Mouse (Mus musculus): ENCODE data around the gene Taf9b.
"Not testable (repeated sequence)": the region's sequence is repeated elsewhere in the genome, so short reads cannot be mapped to it uniquely, and the experiment has no call there.

Taf9b gene

DNA sequence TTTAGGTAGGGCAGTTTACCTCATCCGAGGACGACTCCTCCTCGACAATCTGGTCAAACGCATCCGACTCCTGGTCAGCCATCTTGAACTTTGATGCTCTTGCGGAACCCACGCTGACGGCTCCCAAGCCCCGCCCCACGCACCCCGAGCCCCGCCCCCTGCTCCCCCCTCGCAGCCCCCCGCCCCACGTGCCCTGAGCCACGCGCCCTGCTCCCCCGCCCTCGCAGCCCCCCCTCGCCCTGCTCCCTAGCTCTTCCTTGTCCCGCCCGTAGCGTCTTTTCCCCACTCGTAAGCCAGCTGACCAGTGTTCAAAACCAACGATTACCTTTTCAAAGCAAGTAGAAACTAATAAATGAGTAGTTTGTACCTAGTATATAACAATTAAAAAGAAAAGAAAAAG is at the start of gene Taf9b:
TSS of gene Taf9b (minus strand) at position 101 of the 400 bp plus-strand sequence.
- DNase-seq (ENCODE audit: low read depth, low spot score) = no peak

DNA sequence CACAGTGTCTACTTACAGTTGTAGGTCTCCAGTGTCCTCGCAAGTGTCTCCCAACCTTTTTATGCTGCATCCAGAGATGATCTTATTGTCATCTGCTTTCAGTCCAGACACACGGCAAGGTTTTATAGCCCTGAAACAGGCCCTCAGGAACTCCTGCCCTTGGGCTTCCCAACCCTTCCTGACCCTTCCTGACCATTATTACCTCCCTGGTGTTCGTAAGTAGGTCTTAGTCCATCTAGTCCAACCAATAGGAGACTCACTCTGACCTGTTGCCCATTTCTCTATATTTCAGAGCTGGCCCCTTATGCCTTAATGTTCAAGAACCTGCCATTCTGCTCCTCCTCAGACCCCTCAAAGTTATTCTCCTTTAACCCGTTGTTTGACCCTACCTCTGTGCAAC is 34.3 kb upstream of the Taf9b start, which contains the start of gene Fnd3c2:
TSS of gene Fnd3c2 (minus strand) at position 101 of the 400 bp plus-strand sequence.
- no peak for DNase-seq (ENCODE audit: low read depth, low spot score)

DNA sequence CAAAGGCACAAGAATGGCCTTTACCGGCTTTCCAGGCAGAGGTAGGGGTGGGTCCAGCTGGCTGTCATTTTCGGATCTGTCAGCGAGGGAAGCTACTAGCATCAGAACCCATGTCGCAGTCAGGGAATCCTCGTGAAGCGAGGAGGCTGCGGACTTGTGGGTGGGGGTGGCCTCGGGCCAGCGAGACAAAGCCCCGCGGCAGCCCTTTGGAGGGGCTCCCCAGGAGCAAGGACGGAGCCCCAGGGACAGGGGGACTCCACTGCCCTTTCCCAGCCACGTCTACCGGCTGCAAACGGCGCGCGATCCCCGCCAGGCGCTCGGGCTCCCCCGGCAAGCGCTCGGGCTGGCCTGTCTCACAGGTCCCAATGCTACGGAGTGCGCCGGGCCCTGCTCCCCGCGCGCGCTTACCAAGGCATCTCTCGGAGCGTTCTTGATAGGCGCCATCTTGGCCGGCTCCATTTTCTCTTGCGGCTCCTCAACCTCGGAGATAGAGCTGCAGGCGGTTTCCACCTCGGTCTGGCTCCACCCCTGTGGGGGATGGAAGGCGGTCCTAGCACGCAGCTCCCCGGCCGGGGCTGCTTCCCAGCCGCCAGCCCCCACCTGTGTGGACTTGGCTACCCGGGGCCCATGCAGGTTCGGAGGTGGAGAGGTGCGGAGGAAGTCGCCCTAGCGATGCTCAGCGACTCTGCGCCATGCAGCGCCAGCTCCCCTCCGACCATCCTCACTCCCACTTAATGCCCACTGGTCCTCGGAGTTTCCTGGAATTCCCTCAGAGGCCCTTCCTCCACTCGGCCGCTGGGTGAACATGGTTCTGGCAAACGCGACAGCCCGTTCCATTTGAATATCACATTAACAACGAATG is 1.6 kb downstream of the Taf9b start:
- DNase-seq (ENCODE audit: low read depth, low spot score) = peak; percentile 53

GRCm38 (mm10) chrX:106209100-106209499 is 11.9 kb downstream of the Taf9b start:
- no peak for DNase-seq (ENCODE audit: low read depth, low spot score)

DNA sequence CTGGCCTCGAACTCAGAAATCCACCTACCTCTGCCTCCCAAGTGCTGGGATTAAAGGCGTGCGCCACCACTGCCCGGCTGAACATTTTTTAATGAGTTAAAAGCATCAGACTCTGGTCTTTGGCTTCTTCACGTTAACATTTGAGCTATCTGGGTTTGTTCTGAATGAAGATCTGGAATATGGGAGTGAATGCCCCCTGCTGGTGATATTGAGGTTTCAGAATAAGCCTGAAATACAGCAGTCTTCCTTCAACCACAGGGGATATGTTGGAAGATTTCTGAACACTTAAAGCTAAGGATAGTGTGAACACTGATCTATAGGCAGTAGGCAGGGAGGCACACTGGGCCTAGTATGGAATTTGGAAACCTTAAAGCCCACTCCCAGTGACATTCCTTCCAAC is 22.1 kb downstream of the Taf9b start:
- no peak for DNase-seq (ENCODE audit: low read depth, low spot score)

DNA sequence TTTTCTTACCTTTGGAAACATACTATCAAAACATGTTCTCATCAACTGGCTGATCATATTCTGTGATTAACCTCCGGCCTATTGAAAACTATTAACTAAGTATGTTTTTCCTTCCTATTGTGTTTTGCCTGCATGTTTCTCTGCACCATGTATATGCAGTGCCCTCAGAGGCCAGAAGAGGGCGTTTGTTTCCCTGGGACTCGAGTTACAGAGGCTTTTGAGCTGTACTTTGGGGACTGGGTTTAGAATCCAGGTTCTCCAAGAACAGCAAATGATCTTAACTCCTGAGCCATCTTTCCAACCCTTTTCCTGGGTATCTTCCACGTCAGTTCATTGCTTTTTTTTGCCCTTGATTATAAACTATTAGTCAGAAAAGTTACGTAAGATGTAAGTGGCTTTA is 23.6 kb downstream of the Taf9b start:
- no peak for DNase-seq (ENCODE audit: low read depth, low spot score)

DNA sequence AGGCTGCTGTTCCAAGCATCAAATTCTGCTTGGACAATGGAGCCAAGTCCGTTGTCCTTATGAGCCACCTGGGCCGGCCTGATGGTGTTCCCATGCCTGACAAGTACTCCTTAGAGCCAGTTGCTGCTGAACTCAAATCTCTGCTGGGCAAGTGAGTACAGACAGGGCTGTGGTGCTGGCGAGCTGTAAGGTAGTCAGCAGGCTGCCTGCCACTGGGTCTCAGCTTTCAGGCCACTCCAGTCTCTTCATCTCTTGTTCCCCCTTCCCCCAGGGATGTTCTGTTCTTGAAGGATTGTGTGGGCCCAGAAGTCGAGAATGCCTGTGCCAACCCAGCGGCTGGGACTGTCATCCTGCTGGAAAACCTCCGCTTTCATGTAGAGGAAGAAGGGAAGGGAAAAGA is 26.6 kb downstream of the Taf9b start:
- DNase-seq (ENCODE audit: low read depth, low spot score) = not testable (repeated sequence)

DNA sequence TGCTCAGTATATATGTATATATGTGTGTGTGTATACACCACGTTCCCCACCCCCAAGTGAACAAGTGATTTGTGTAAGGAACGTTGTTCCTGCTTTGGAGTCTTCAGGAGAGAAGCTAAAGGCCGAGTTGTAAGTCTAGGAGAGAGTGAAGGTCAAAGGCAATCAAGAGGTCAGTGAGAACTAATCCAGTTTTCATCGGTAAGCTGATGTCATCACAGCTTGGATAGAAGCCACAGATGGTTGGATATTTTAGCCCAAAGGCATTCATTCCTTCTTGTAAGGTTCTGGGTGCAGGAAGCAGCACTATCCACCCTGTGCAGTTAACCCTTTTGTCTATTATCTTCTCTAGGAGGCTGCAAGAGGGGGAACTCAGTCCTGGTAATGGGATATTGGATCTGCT is 30.9 kb downstream of the Taf9b start:
- DNase-seq (ENCODE audit: low read depth, low spot score) = no peak

DNA sequence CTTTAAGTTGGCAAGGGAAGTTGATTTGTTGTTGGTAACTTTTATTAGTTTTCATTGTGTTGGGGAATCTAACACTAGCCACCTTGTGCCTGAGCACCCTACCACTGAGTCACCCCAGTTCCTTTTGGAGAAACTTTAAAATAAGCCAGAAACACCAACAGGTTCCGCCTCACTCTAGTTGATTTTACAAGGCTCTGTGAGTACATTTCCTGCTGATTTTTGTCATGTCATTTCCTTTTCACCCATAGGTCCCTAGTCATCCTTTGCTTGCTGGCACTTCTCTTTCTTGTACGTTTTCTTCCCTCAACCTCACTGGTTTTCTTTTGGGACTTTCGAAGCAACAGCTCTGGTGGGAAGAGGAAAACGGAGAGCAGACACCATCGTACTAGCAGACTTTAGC is 31.6 kb downstream of the Taf9b start:
- no peak for DNase-seq (ENCODE audit: low read depth, low spot score)

DNA sequence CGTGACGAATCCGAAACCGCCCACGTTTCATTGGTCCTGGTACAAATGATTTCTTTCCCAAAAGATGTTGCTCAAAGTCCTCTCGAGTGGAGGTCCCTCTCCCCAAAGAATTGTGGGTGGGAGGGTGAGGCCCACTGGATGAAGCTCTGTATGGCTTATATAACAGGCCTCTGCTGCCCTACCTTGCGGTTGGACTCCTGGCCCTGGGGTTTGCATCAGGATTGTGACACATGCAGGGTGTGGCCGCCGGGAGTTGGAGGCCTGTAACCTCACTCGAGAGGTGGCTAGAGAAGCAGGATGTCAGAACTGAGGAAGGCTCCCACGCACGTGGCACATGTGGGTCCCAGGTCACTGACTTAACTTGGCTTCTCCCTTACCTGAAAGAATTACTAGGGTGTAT is 33.2 kb downstream of the Taf9b start:
- no peak for DNase-seq (ENCODE audit: low read depth, low spot score)

DNA sequence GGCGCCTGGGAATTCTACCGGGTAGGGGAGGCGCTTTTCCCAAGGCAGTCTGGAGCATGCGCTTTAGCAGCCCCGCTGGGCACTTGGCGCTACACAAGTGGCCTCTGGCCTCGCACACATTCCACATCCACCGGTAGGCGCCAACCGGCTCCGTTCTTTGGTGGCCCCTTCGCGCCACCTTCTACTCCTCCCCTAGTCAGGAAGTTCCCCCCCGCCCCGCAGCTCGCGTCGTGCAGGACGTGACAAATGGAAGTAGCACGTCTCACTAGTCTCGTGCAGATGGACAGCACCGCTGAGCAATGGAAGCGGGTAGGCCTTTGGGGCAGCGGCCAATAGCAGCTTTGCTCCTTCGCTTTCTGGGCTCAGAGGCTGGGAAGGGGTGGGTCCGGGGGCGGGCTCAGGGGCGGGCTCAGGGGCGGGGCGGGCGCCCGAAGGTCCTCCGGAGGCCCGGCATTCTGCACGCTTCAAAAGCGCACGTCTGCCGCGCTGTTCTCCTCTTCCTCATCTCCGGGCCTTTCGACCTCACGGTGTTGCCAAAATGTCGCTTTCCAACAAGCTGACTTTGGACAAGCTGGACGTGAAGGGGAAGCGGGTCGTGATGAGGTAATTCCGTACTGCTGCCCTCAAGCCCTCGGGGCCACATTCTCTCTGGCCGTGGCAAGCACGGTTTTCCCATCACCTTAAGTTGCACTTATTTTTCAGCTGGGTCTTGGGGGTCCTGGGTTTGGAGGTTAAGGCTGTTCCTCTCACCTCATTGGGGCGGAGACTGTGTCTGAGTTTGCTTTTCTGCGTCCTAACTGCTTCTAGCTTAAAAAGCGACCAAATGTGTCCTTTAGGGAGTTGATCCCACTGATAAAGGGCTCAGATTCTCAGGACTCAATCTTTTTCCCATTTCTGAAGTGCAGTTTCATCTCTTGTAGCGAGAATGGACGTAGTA is 34.0 kb downstream of the Taf9b start, which contains the start of gene Pgk1:
TSS of gene Pgk1 (plus strand) at position 388 of the 937 bp plus-strand sequence.
- DNase-seq (ENCODE audit: low read depth, low spot score) = peak; percentile 89

DNA sequence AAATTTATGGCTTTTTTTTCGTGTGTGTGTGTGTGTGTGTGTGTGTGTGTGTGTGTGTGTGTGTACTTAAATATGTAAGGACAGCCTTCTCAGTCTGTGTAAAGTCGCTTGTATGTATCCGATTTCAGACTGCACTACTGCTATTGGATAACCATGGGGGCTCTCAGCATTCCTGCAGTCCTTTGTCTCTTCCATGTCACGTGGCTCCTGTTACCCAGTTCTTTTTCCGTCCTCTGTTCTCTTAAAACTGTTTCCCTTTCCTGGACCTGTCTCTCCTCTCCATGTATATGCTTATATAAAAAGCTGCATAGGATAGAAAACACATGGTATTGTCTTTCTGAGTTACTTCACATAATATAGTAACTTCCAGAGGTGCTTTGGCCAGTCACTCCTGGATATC is 35.3 kb downstream of the Taf9b start:
- DNase-seq (ENCODE audit: low read depth, low spot score) = no peak

GRCm38 (mm10) chrX:106184279-106184678 is 36.7 kb downstream of the Taf9b start:
- DNase-seq (ENCODE audit: low read depth, low spot score) = no peak

GRCm38 (mm10) chrX:106176331-106176730 is 44.6 kb downstream of the Taf9b start:
- no peak for DNase-seq (ENCODE audit: low read depth, low spot score)

- DNase-seq (ENCODE audit: low read depth, low spot score) = no peak
These were observed 49.2 kb downstream of the Taf9b start for GRCm38 (mm10) chrX:106171853-106172154.

DNA sequence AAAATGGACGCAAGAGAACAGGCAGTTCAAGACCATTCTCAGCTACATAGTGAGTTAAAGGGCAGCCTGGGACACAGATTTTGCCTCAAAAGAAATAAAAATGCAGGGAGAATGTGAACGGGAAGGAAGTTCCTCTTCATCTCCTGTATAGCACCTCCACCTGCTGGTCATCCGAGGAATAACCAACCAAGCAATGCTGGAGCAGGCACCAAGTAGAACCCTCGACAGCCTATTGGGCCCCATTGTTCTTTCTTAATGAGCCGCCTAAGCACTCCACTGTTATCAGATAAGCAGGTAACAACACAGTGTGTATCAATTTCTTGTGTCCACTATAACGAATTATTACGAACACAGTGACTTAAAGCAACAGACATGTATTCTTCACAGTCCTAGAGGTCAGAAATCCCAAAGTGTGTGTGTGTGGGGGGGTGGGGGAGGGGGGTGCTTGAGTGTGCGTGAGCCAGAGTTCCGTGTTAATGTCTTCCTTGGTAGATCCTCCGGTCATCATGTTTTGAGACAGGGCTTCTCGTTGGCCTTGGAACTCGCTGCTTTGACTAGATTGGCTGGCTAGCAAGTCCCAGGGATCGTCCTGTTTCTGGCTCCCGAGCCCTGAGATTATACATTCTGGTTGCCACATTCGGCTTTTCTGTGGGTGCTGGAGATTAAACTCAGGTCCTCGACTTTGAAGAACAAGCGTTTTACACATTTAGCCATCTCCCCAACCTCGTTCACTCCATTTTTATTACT is 49.7 kb downstream of the Taf9b start:
- DNase-seq (ENCODE audit: low read depth, low spot score) = peak; percentile 64

DNA sequence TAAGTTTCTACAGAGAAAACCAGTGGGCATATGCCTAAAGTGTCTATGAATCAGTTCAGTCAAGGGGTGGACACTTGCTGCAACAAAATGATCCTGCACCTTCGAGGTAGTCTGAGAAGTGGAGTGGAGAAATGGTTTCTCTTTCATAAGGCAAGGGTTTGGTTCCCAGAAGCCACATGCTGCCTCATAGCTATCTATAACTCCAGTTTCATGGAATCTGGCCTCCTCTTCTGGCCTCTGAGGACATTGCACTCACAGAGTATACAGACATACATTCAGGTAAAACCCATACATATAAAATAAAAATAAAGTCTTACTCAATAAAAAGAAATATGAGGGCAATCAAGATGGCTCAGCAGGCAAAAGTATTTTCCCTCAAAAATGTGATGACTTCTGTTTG is 55.9 kb downstream of the Taf9b start:
- DNase-seq (ENCODE audit: low read depth, low spot score) = no peak

- no peak for DNase-seq (ENCODE audit: low read depth, low spot score)
These were observed 56.4 kb downstream of the Taf9b start for GRCm38 (mm10) chrX:106164555-106164954.

DNA sequence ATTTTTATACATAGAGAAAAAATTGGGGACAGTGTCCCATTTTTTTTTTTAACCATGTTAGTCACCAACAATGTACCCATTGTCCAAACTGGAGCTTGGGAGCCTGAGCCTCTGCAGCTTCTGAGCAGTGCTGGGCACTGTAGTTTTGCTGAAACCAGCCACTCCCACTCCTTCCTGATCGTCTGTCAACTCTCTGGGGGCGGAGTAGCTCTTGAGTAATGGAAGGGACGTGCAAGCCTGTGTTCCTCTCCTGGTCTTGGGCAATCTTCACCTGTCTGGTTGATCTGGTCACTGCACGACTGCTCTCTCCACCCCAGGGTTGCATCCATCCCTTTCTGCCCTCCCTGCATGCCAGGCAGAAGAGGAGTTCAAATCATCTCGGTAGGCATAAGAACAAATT is 57.0 kb downstream of the Taf9b start:
- no peak for DNase-seq (ENCODE audit: low read depth, low spot score)
